In the genomic region with DNA sequence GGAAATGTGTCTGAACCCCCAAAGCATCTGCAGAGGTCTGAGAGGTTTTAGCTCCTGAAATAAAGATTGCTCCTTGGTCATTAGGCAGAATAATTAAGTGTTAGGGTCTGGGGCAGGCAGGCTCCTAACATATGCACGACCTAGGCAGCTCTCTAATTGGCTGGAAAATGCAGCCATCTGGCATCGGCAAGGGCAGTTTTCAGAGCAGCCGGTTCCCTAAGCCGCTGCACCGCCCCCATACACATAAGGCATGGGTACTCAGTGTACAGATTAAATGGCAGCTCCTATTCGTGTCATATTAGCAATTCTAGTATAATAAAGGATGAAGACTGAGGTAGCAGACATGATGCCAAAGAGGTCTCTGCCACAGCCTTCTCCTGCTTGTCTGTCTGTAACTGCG, we compare ENCODE assay signal across 13 mouse cellular contexts.
DNase-seq lines count a peak whose midpoint lies in the region; ATAC-seq and TF ChIP-seq lines count a peak whose summit lies in the region.
"Had no signal": no experiment of that assay in that cellular context is flagged by ENCODE, and none has a peak within 500 bp of the region (broad histone marks: within the 10 kb centered on the region; RNA-seq: fewer than 3 reads in every experiment).

No protein-coding gene starts in this region.

- no peaks in the 10 kb centered on the region for H3K9me3 ChIP-seq in forebrain, embryonic 10.5 days
- no peaks in the 10 kb centered on the region for H3K9me3 ChIP-seq in forebrain, postnatal 0 days (ENCODE audit: low read length)
- H3K9me3 ChIP-seq in forebrain, embryonic 15.5 days: no peaks in the 10 kb centered on the region
- no peaks in the 10 kb centered on the region for H3K9me3 ChIP-seq in limb, embryonic 11.5 days (ENCODE audit: control insufficient read depth, low read length)
- H3K9me3 ChIP-seq in intestine, embryonic 16.5 days (ENCODE audit: control insufficient read depth, low read length): no peaks in the 10 kb centered on the region

- intact Hi-C loops in left cerebral cortex, postnatal 10 days (cut with DNase I): no loop called here

- H3K4me2 ChIP-seq in forebrain, postnatal 0 days (ENCODE audit: low read depth): no peak overlapping the region
- H3K4me2 ChIP-seq in forebrain, embryonic 15.5 days (replicated peaks): no peak overlapping the region
- no peak overlapping the region for H3K4me2 ChIP-seq in limb, embryonic 11.5 days (ENCODE audit: low read depth, severe bottlenecking)
- H3K4me2 ChIP-seq in intestine, embryonic 16.5 days (ENCODE audit: low read depth, low read length): no peak overlapping the region
- H3K4me2 ChIP-seq: heart, embryonic 11.5 days had no signal

- peak; percentile 36 for DNase-seq in forebrain, embryonic 10.5 days (ENCODE audit: extremely low spot score, low spot score)
- DNase-seq in forebrain, postnatal 0 days: no peak
- peak; percentile 45 for DNase-seq in cerebellum, adult 9-11 months
- DNase-seq in limb, embryonic 11.5 days (ENCODE audit: low spot score): peak; percentile 73
- no peak for DNase-seq in left cerebral cortex, postnatal 10 days (ENCODE audit: extremely low spot score in 1 of 2, low spot score in 2 of 2)
- DNase-seq: liver had no signal

- H3K9ac ChIP-seq in forebrain, postnatal 0 days: no peak overlapping the region
- no peak overlapping the region for H3K9ac ChIP-seq in forebrain, embryonic 15.5 days (replicated peaks)
- no peak overlapping the region for H3K9ac ChIP-seq in limb, embryonic 11.5 days (ENCODE audit: low read length)
- no peak overlapping the region for H3K9ac ChIP-seq in intestine, embryonic 16.5 days (ENCODE audit: low read depth, low read length)

- H3K4me1 ChIP-seq in forebrain, embryonic 10.5 days: peaks cover 41% of the 10 kb centered on the region
- H3K4me1 ChIP-seq in forebrain, postnatal 0 days (ENCODE audit: insufficient read depth): peaks cover 14% of the 10 kb centered on the region
- peaks cover 29% of the 10 kb centered on the region for H3K4me1 ChIP-seq in forebrain, embryonic 15.5 days
- H3K4me1 ChIP-seq in limb, embryonic 11.5 days (ENCODE audit: control insufficient read depth, insufficient read depth, low read length): peaks cover 18% of the 10 kb centered on the region; the same call in 1 of the 2 replicates
- H3K4me1 ChIP-seq in intestine, embryonic 16.5 days (ENCODE audit: control insufficient read depth, insufficient read depth, low read length): peaks cover 7% of the 10 kb centered on the region

- TF ChIP-seq CTCF in forebrain, postnatal 0 days (IDR thresholded peaks at IDR 0.05; ENCODE audit: low read depth): no peak

- WGBS in forebrain, embryonic 10.5 days: 47% methylated on average over 7 of the region's 7 CpGs
- 20% methylated on average over 7 of the region's 7 CpGs for WGBS in forebrain, postnatal 0 days
- 15% methylated on average over 7 of the region's 7 CpGs for WGBS in forebrain, embryonic 15.5 days
- 22% methylated on average over 7 of the region's 7 CpGs for WGBS in limb, embryonic 11.5 days
- 61% methylated on average over 7 of the region's 7 CpGs for WGBS in intestine, embryonic 16.5 days

- no peaks in the 10 kb centered on the region for H3K36me3 ChIP-seq in forebrain, embryonic 10.5 days (replicated peaks)
- no peaks in the 10 kb centered on the region for H3K36me3 ChIP-seq in forebrain, postnatal 0 days (ENCODE audit: insufficient read depth)
- H3K36me3 ChIP-seq in forebrain, embryonic 15.5 days: no peaks in the 10 kb centered on the region
- H3K36me3 ChIP-seq in limb, embryonic 11.5 days (ENCODE audit: control insufficient read depth, insufficient read depth, low read length): no peaks in the 10 kb centered on the region
- no peaks in the 10 kb centered on the region for H3K36me3 ChIP-seq in intestine, embryonic 16.5 days (ENCODE audit: control insufficient read depth, insufficient read depth, low read length)

- no peaks in the 10 kb centered on the region for H3K27me3 ChIP-seq in forebrain, embryonic 10.5 days (ENCODE audit: poor library complexity, severe bottlenecking)
- no peaks in the 10 kb centered on the region for H3K27me3 ChIP-seq in forebrain, postnatal 0 days (ENCODE audit: insufficient read depth, low read length)
- no peaks in the 10 kb centered on the region for H3K27me3 ChIP-seq in forebrain, embryonic 15.5 days
- H3K27me3 ChIP-seq in limb, embryonic 11.5 days (ENCODE audit: control insufficient read depth, insufficient read depth, low read length): no peaks in the 10 kb centered on the region
- no peaks in the 10 kb centered on the region for H3K27me3 ChIP-seq in intestine, embryonic 16.5 days (replicated peaks; ENCODE audit: control insufficient read depth, insufficient read depth, low read length)

- H3K27ac ChIP-seq in forebrain, embryonic 10.5 days: 0 out of 2 replicates have a peak overlapping the region, but pooled peaks have one; percentile 52
- H3K27ac ChIP-seq in forebrain, postnatal 0 days (ENCODE audit: low read depth, low read length): no peak overlapping the region
- peak overlapping the region; percentile 64 for H3K27ac ChIP-seq in forebrain, embryonic 15.5 days (replicated peaks)
- peak overlapping the region; percentile 42; the same call in 1 of the 2 replicates for H3K27ac ChIP-seq in limb, embryonic 11.5 days (replicated peaks; ENCODE audit: low read depth, low read length)
- H3K27ac ChIP-seq in intestine, embryonic 16.5 days (ENCODE audit: low read length): no peak overlapping the region
- H3K27ac ChIP-seq: macrophage had no signal

- H3K4me3 ChIP-seq in forebrain, embryonic 10.5 days: no peak overlapping the region
- H3K4me3 ChIP-seq in forebrain, postnatal 0 days (ENCODE audit: low read depth, low read length): no peak overlapping the region
- no peak overlapping the region for H3K4me3 ChIP-seq in forebrain, embryonic 15.5 days
- no peak overlapping the region for H3K4me3 ChIP-seq in limb, embryonic 11.5 days (ENCODE audit: low read depth, low read length)
- H3K4me3 ChIP-seq in intestine, embryonic 16.5 days (ENCODE audit: low read length): no peak overlapping the region
- H3K4me3 ChIP-seq: erythroblast, embryonic 14.5 days had no signal

- no peak for ATAC-seq in forebrain, postnatal 0 days
- ATAC-seq in forebrain, embryonic 15.5 days (replicated peaks): peak; percentile 89
- peak; percentile 75; the same call in 1 of the 2 replicates for ATAC-seq in limb, embryonic 11.5 days (ENCODE audit: insufficient number of reproducible peaks, low FRiP score, low TSS enrichment, low read depth)
- no peak for ATAC-seq in intestine, embryonic 16.5 days
- ATAC-seq in activated CD4-positive, CD25-positive, alpha-beta regulatory T cell, adult 4 months: no peak
- ATAC-seq: intestine, postnatal 0 days had no signal

Comparison
In these comparisons a context has a peak if more than half of its experiments do, and no peak if none do; other contexts are left out.
1. DNase-seq: peak in forebrain, embryonic 10.5 days (single experiment), cerebellum, adult 9-11 months (single experiment) and limb, embryonic 11.5 days (single experiment); none in forebrain, postnatal 0 days (single experiment) and left cerebral cortex, postnatal 10 days (0 of 2).
2. H3K27ac ChIP-seq: peak in forebrain, embryonic 10.5 days (single experiment), forebrain, embryonic 15.5 days (single experiment) and limb, embryonic 11.5 days (single experiment); none in forebrain, postnatal 0 days (single experiment) and intestine, embryonic 16.5 days (single experiment).
3. ATAC-seq: peak in forebrain, embryonic 15.5 days (single experiment) and limb, embryonic 11.5 days (single experiment); none in forebrain, postnatal 0 days (single experiment), intestine, embryonic 16.5 days (single experiment) and activated CD4-positive, CD25-positive, alpha-beta regulatory T cell, adult 4 months (single experiment).